Mouse (Mus musculus): ENCODE measurements at regions not wholly inside any gene's neighbourhood (a gene's known extent, or its start where the extent isn't known, plus 50 kb on each side); places are given as distances from the start of the nearest gene placed in this dataset.
A peak's percentile ranks its signal among the peaks of the same experiment; 100 is the strongest.

- 90% methylated on average over 4 of the region's 4 CpGs for WGBS (ENCODE audit: missing documents)
- Histone ChIP-seq H3K27ac (no peak overlapping the region), H3K79me2 (ENCODE audit: inconsistent target) (no peaks in the 10 kb centered on the region), H3K36me3 (ENCODE audit: inconsistent target) (no peaks in the 10 kb centered on the region), H3K4me3 (ENCODE audit: inconsistent target) (no peak overlapping the region)
Observed at GRCm38 (mm10) chr13:119267608-119268300, 160.6 kb upstream of the Paip1 start.

- H3K4me3 ChIP-seq (ENCODE audit: inconsistent target), result no peak overlapping the region
- no peaks in the 10 kb centered on the region for H3K79me2 ChIP-seq (ENCODE audit: inconsistent target)
- WGBS (ENCODE audit: missing documents), result 96% methylated on average over 9 of the region's 10 CpGs
- no peaks in the 10 kb centered on the region for H3K36me3 ChIP-seq (ENCODE audit: inconsistent target)
- H3K27ac ChIP-seq, result no peak overlapping the region
Observed at GRCm38 (mm10) chr13:119268301-119268675, 160.1 kb upstream of the Paip1 start.

GRCm38 (mm10) chr13:119275500-119275899, 152.9 kb upstream of the Paip1 start:
- Histone ChIP-seq H3K4me3 (ENCODE audit: inconsistent target) (no peak overlapping the region), H3K27ac (no peak overlapping the region), H3K79me2 (ENCODE audit: inconsistent target) (no peaks in the 10 kb centered on the region), H3K36me3 (ENCODE audit: inconsistent target) (no peaks in the 10 kb centered on the region)
- 93% methylated on average over 4 of the region's 4 CpGs for WGBS (ENCODE audit: missing documents)

GRCm38 (mm10) chr13:119277308-119277948, 151.0 kb upstream of the Paip1 start:
- no peak overlapping the region for H3K27ac ChIP-seq
- WGBS (ENCODE audit: missing documents), result 86% methylated on average over 13 of the region's 13 CpGs

GRCm38 (mm10) chr13:119279449-119279848, 149.0 kb upstream of the Paip1 start:
- H3K79me2 ChIP-seq (ENCODE audit: inconsistent target), result no peaks in the 10 kb centered on the region
- H3K27ac ChIP-seq, result no peak overlapping the region
- no peak overlapping the region for H3K4me3 ChIP-seq (ENCODE audit: inconsistent target)
- H3K36me3 ChIP-seq (ENCODE audit: inconsistent target), result no peaks in the 10 kb centered on the region
- WGBS (ENCODE audit: missing documents), result 86% methylated on average over 7 of the region's 8 CpGs

More at GRCm38 (mm10) chr13:119277308-119277948, 151.0 kb upstream of the Paip1 start:
- Histone ChIP-seq H3K36me3 (ENCODE audit: inconsistent target) (no peaks in the 10 kb centered on the region), H3K4me3 (ENCODE audit: inconsistent target) (no peak overlapping the region), H3K79me2 (ENCODE audit: inconsistent target) (no peaks in the 10 kb centered on the region)

GRCm38 (mm10) chr13:119280622-119281021, 147.8 kb upstream of the Paip1 start:
- Histone ChIP-seq H3K27ac (no peak overlapping the region), H3K36me3 (ENCODE audit: inconsistent target) (no peaks in the 10 kb centered on the region), H3K79me2 (ENCODE audit: inconsistent target) (no peaks in the 10 kb centered on the region), H3K4me3 (ENCODE audit: inconsistent target) (no peak overlapping the region)
- WGBS (ENCODE audit: missing documents), result 80% methylated on average over 5 of the region's 5 CpGs

- Histone ChIP-seq H3K4me3 (ENCODE audit: inconsistent target) (no peak overlapping the region), H3K27ac (no peak overlapping the region), H3K79me2 (ENCODE audit: inconsistent target) (no peaks in the 10 kb centered on the region), H3K36me3 (ENCODE audit: inconsistent target) (no peaks in the 10 kb centered on the region)
- 36% methylated on average over 6 of the region's 6 CpGs for WGBS (ENCODE audit: missing documents)
Observed at GRCm38 (mm10) chr13:119283448-119283847, 145.0 kb upstream of the Paip1 start.

GRCm38 (mm10) chr13:119309238-119309637, 119.2 kb upstream of the Paip1 start:
- no peaks in the 10 kb centered on the region for H3K79me2 ChIP-seq (ENCODE audit: inconsistent target)
- H3K36me3 ChIP-seq (ENCODE audit: inconsistent target), result no peaks in the 10 kb centered on the region
- WGBS (ENCODE audit: missing documents), result 0% methylated on average over 1 of the region's 1 CpGs
- peak overlapping the region; percentile 22; the same call in 1 of the 2 replicates for H3K27ac ChIP-seq
- H3K4me3 ChIP-seq (ENCODE audit: inconsistent target), result no peak overlapping the region

GRCm38 (mm10) chr13:119310013-119310412, 118.4 kb upstream of the Paip1 start:
- 30% methylated on average over 3 of the region's 3 CpGs for WGBS (ENCODE audit: missing documents)
- no peak overlapping the region for H3K4me3 ChIP-seq (ENCODE audit: inconsistent target)
- no peaks in the 10 kb centered on the region for H3K79me2 ChIP-seq (ENCODE audit: inconsistent target)

GRCm38 (mm10) chr13:119314356-119314755, 114.0 kb upstream of the Paip1 start:
- no peak overlapping the region for H3K27ac ChIP-seq
- no peaks in the 10 kb centered on the region for H3K36me3 ChIP-seq (ENCODE audit: inconsistent target)
- H3K79me2 ChIP-seq (ENCODE audit: inconsistent target), result no peaks in the 10 kb centered on the region
- 92% methylated on average over 3 of the region's 3 CpGs for WGBS (ENCODE audit: missing documents)
- no peak overlapping the region for H3K4me3 ChIP-seq (ENCODE audit: inconsistent target)

More at GRCm38 (mm10) chr13:119310013-119310412, 118.4 kb upstream of the Paip1 start:
- H3K36me3 ChIP-seq (ENCODE audit: inconsistent target), result no peaks in the 10 kb centered on the region
- H3K27ac ChIP-seq, result peak overlapping the region; percentile 22; the same call in 1 of the 2 replicates

- Histone ChIP-seq H3K36me3 (ENCODE audit: inconsistent target) (no peaks in the 10 kb centered on the region), H3K4me3 (ENCODE audit: inconsistent target) (no peak overlapping the region), H3K27ac (no peak overlapping the region), H3K79me2 (ENCODE audit: inconsistent target) (no peaks in the 10 kb centered on the region)
- WGBS (ENCODE audit: missing documents), result 100% methylated on average over 1 of the region's 1 CpGs
Observed at GRCm38 (mm10) chr13:119318358-119318757, 110.0 kb upstream of the Paip1 start.

- H3K27ac ChIP-seq, result no peak overlapping the region
- WGBS (ENCODE audit: missing documents), result 86% methylated on average over 2 of the region's 2 CpGs
- no peaks in the 10 kb centered on the region for H3K79me2 ChIP-seq (ENCODE audit: inconsistent target)
- no peaks in the 10 kb centered on the region for H3K36me3 ChIP-seq (ENCODE audit: inconsistent target)
- no peak overlapping the region for H3K4me3 ChIP-seq (ENCODE audit: inconsistent target)
Observed at GRCm38 (mm10) chr13:119325510-119325909, 102.9 kb upstream of the Paip1 start.

GRCm38 (mm10) chr13:119326877-119327625, 101.3 kb upstream of the Paip1 start:
- 40% methylated on average over 4 of the region's 5 CpGs for WGBS (ENCODE audit: missing documents)
- H3K27ac ChIP-seq, result peak overlapping the region; percentile 28
- no peaks in the 10 kb centered on the region for H3K79me2 ChIP-seq (ENCODE audit: inconsistent target)

GRCm38 (mm10) chr13:119328731-119329130, 99.7 kb upstream of the Paip1 start:
- Histone ChIP-seq H3K27ac (peak overlapping the region; percentile 35; the same call in 1 of the 2 replicates), H3K79me2 (ENCODE audit: inconsistent target) (no peaks in the 10 kb centered on the region), H3K4me3 (ENCODE audit: inconsistent target) (no peak overlapping the region), H3K36me3 (ENCODE audit: inconsistent target) (no peaks in the 10 kb centered on the region)
- 98% methylated on average over 4 of the region's 4 CpGs for WGBS (ENCODE audit: missing documents)

More at GRCm38 (mm10) chr13:119326877-119327625, 101.3 kb upstream of the Paip1 start:
- Histone ChIP-seq H3K36me3 (ENCODE audit: inconsistent target) (no peaks in the 10 kb centered on the region), H3K4me3 (ENCODE audit: inconsistent target) (no peak overlapping the region)

GRCm38 (mm10) chr13:119331815-119332214, 96.6 kb upstream of the Paip1 start:
- Histone ChIP-seq H3K79me2 (ENCODE audit: inconsistent target) (no peaks in the 10 kb centered on the region), H3K27ac (no peak overlapping the region), H3K36me3 (ENCODE audit: inconsistent target) (peaks cover 6% of the 10 kb centered on the region), H3K4me3 (ENCODE audit: inconsistent target) (no peak overlapping the region)
- WGBS (ENCODE audit: missing documents), result 84% methylated on average over 3 of the region's 3 CpGs
